Mouse (Mus musculus): ENCODE data around the gene Plscr2. TPM values are rescaled to one million over a fixed set of nuclear protein-coding genes. Genes with fewer than 3 reads are reported as not detected.
"Not testable (repeated sequence)": the region's sequence is repeated elsewhere in the genome, so short reads cannot be mapped to it uniquely, and the experiment has no call there.

Gene Plscr2
- total RNA-seq, 1 experiment from 2014 or later = 16.3 TPM

- DNase-seq = no peak
Observed at GRCm38 (mm10) chr9:92273956-92274762, 1.2 kb upstream of the Plscr2 start.

- DNase-seq = no peak
Observed at GRCm38 (mm10) chr9:92276360-92276759, 958 bp downstream of the Plscr2 start.

DNA sequence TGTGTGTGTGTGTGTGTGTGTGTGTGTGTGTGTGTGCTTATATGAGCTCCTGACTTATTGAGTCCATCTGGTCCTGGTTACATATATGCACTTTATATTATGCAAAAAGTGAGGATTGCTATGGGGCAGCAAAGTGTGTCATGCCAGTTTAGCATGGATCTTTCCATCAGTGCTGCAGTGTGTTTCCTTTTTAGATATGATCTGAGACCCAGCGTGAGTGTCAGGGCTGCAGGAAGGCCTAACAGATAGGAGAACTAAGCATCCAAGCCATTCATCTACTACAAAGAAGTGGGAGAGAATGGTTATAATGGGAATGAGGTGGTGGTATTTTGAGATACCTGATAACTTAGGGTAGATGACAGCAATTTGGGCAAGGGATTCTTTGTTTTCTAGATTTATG, 4.6 kb downstream of the Plscr2 start:
- DNase-seq = no peak

DNA sequence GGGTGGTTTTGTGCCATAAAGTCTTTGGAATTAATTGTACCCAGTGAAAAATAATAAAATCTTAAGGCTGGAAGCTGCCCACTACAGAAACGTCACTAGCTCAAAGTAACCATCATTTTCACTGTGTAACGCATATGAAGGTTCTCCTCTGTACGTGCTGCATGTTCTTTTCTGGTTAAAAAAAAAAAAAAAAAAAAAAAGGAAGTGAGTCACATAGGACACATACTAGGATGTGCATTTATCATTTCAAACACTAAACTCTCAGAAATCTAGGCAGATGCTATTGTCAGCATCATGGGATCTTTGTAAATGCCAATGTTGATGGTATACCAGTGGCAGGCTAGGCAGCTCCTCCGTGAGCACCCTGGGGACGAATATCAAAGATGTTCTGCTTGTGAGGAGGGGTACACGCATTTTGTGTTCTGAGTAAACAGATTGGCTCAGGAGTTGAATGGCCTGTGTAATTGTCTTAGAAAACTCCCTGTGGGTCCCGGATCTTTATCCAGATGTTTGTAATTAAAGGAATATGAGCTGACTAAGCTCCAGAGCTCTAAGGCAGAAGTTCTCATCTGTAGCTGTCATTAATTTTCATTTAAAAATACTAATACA, 7.3 kb downstream of the Plscr2 start:
- DNase-seq = no peak

GRCm38 (mm10) chr9:92289675-92290074, 14.3 kb downstream of the Plscr2 start:
- no peak for DNase-seq

DNA sequence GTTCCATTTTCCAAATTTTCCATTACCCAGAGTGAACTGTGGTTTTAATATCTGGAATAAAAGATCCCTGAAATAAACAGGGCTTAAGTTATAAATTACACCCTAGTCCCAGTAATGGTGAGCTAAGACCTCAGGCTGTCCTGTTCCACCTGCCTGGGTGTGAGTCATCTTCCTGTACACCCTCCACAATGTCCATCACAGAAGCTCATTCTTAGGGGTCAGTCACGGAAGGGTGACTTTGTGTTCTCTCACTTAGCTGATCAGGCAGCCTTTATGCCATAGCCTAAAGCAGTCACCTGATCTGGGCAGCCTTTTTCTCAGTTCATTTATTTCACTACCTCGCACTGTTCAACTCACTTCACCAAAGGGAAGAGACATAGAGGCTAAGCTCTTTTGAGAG, 16.8 kb downstream of the Plscr2 start:
- no peak for DNase-seq

DNA sequence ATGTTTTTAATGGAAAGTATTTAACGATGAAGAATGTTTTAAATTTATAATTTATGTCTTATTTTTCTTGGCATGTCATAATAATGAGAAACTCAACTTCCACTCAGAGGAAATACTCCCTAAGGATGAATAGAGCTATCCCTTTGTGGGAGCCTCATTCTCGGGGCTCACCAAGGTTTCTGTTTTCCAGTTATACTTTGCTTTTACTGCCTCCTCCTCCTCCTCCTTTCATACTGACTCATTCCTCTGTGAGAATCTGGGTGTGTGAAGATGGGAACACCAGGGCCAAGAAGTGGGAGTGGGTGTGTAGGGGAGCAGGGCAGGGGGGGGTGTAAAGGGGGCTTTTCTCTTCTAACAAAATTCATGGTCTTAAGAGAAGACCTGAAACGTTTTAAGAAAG, 17.5 kb downstream of the Plscr2 start:
- DNase-seq = no peak

DNA sequence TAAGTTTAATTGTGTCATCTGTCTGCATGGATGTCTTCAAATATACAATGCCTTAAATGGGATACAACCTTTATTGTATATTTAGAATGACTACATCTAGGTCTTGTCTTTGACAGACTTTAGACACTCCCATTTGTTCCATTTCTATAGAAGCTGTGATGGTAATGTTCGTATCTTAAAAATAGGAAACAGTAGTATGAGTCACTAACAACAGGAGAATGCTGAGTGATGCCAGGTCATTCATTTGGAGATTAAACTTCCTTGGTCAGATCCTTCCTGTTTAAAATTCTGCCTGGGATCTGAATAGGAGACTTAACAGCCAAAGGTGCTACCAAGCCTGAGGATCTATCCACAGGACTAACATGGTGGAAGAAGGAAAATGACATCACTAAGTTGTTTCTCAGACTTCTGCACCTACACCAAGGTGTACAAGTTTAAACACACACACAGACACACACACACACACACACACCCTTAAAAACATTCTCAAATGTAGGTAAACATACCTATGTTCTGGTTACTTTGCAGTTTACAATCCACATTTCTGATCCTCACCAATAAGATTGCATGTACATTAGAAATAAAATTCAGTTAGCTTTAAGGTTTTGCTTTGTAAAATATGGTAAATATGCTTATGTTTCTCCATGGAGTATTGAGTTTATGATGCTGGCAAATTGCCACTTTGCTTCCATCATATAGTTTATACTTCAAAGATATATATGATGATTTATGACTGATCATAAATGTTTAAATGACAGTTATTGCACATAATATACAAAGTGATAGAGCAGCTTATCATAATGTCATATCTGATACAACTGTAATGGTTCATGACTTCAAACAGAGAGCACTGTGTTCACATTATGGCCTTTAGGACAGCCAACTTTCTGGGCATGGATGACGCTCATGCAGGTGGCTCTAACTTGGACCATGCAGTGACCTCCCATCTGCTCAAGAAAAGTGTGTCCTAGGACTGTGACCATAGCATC, 18.5 kb downstream of the Plscr2 start:
- no peak for DNase-seq

DNA sequence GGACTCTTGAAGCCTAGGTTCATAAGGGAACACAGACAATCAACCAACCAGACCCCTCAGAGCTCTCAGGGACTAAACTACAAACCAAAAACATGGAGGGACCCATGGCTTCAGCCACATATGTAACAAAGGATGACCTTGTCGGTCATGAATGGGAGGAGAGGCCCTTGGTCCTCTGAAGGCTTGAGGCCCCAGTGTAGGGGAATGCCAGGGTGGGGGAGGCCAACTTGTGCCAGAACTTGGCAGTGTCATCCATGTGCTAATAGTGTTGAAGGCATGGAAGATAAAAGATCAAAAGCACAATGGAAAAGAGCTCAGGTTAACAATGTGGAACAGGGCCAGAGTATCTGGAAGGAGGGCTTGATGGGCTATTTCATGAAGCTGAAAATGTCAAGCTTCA, 22.9 kb downstream of the Plscr2 start:
- DNase-seq = no peak

GRCm38 (mm10) chr9:92301213-92301612, 25.8 kb downstream of the Plscr2 start:
- DNase-seq = no peak

DNA sequence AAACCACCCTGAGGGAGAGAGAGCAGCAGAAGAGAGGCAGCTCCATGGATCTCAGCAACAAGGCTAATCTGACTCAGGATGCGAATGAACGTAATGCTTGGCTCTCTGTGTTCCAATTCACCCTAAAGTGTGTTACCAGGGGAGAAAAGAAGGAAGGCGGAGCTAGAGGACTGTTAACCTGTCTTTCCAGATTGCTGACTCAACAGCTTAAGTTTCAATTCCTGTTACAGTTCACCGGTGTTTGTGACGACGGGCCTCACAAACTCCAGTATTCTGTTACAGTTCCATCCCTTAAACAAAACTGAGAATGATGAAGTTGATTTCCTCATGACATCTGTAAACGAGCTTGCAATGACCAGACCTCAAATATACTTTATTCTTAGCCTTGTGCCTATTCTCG, 29.7 kb downstream of the Plscr2 start:
- DNase-seq = no peak

- DNase-seq = no peak
Observed at GRCm38 (mm10) chr9:92305620-92306220, 30.3 kb downstream of the Plscr2 start.

DNA sequence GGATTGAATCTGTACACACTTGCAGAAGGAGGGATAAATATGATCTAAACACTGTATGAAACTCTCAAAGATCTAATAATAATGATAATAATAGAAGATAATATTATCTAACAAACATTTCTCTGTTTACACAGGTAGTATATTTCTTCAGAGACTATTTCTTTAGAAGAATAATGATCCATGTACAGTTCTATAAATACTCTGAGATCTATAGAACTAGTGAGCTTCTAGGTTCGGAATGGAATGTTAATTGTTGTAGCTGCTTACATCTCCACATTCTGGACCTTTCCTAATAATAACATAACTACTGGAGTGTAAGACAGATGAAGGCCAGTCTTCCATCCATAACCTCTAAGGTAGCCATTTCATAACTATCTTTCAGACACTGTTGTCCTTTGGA, 33.7 kb downstream of the Plscr2 start, which contains the start of gene 1700057G04Rik:
TSS of gene 1700057G04Rik (plus strand) at position 301 of the 400 bp plus-strand sequence.
- no peak for DNase-seq

- DNase-seq = no peak
Observed at GRCm38 (mm10) chr9:92316791-92317190, 41.4 kb downstream of the Plscr2 start.

- DNase-seq = not testable (repeated sequence)
Observed at GRCm38 (mm10) chr9:92325936-92326335, 50.5 kb downstream of the Plscr2 start.

DNA sequence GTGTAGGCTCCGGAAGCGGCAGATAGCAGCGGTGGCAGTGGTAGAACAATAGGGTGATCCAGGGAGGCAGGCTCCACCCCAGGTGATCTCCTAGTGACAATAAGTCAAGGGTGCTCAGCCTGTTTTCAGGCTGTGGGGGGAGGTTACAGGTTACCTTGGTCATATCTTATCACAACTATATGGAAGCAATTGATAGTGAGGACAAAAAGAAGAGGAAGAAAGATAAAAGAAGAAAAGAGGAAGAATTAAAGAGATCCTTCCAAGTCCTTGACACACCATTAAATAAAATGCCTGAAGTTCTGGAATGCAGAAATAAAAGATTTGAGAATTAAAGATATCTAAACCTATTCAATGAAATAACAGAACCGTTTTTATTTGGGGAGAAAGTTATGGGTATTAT, 51.4 kb downstream of the Plscr2 start:
- DNase-seq = no peak

DNA sequence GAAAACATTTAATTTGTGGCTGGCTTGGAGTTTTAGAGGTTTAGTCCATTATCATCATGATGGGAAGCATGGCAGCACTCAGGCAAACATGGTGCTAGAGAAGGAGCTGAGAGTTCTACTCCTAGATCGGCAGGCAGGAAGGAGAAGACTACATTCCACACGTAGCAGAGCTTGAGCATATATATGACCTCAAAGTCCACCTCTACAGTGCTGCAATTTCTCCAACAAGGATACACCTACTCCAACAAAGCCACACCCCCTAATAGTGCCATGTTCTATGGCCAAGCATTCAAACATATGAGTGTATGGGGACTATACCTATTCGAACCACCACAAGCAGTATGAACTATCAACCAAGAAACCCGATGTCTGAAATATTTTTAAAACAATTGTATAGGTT, 56.0 kb downstream of the Plscr2 start:
- DNase-seq = no peak

DNA sequence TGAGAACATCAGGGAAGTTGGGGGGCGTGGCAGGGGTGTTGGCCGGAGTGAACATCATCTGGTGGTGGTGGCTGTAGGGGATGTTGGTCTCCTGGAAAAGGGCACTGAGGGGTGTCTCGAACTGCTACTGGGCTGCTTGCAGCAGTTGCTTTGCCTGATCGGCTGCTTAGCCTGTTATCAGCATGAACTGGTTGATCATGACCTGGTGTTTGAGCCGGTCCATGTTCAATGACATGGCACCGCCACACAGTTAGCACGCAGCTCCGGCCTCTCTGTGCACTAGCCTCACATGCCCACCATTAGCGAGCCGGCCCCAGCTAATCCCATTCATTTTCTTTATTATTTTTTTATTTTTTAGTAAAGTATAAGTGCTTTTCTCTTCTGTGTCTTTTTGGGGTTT, 59.4 kb downstream of the Plscr2 start:
- DNase-seq = no peak

GRCm38 (mm10) chr9:92335277-92335818, 59.9 kb downstream of the Plscr2 start:
- DNase-seq = no peak

DNA sequence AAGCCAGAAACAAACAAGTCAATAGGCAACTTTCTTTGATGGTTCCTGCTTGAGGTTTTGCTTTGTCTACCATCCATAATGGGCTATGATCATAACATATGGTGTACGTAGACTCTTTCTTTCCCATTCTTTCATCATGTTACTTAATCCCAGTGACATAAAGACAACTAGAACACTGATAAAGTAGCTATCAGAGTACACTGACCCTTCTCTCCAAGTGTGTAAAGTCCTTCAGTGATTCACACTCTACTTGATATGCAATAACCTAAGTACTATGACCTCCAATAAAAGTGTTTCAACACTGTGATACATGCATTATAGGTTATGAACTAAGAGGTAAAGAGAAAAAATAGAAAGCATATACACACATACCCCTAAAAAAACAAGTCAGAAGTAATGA, 61.7 kb downstream of the Plscr2 start:
- DNase-seq = no peak

GRCm38 (mm10) chr9:92337661-92338060, 62.3 kb downstream of the Plscr2 start:
- DNase-seq = no peak

DNA sequence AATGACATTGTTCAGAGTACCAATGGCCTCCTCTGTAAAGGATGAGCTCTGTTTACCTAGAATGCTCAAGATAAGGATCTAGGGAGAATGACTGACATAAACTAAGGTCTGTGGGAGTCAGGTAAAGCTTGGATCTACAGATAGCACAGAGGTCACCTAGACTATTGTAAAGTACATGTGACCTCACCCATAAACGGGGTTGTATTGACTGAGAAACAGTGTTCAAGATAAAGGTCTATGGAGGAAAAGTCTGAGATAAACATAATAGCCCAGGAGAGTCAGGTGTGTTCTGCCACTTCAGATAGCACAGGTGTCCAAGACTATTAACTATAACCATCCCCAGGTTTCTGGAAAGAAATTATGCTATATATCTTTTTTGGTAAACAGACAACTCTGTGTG, 63.6 kb downstream of the Plscr2 start:
- no peak for DNase-seq
